Mouse (Mus musculus) gastrocnemius, adult 8-10 months (tissue): ENCODE measurements at regions not wholly inside any gene's neighbourhood (a gene's known extent, or its start where the extent isn't known, plus 50 kb on each side); places are given as distances from the start of the nearest gene placed in this dataset.
"Not testable (repeated sequence)": the region's sequence is repeated elsewhere in the genome, so short reads cannot be mapped to it uniquely, and the experiment has no call there.

Experiments used
- DNase-seq, 2 experiments: peaks; one replicate each; pipeline ENCODE4 v3.0.0; 2022; ENCODE audit warnings: low spot score in 2 of 2

GRCm38 (mm10) chr2:39420696-39421095, 194.4 kb upstream of the Ppp6c start:
- DNase-seq: no peak

GRCm38 (mm10) chr2:39400336-39400735, 174.1 kb upstream of the Ppp6c start:
- no peak for DNase-seq

- no peak for DNase-seq
Observed at GRCm38 (mm10) chr2:39399523-39399922, 173.3 kb upstream of the Ppp6c start.

GRCm38 (mm10) chr2:39394643-39395042, 168.4 kb upstream of the Ppp6c start:
- DNase-seq: no peak

- no peak for DNase-seq
Observed at GRCm38 (mm10) chr2:39377264-39377663, 151.0 kb upstream of the Ppp6c start.

GRCm38 (mm10) chr2:39373068-39373779, 147.0 kb upstream of the Ppp6c start:
- peak; percentile 85 for DNase-seq

GRCm38 (mm10) chr2:39344207-39344606, 118.0 kb upstream of the Ppp6c start:
- DNase-seq: no peak

GRCm38 (mm10) chr2:39340406-39340805, 114.2 kb upstream of the Ppp6c start:
- DNase-seq: no peak

- DNase-seq: no peak
Observed at GRCm38 (mm10) chr2:39338832-39339649, 112.8 kb upstream of the Ppp6c start.

- DNase-seq: no peak
Observed at GRCm38 (mm10) chr2:39337524-39337923, 111.3 kb upstream of the Ppp6c start.

- no peak for DNase-seq
Observed at GRCm38 (mm10) chr2:39325715-39326493, 99.7 kb upstream of the Ppp6c start.

GRCm38 (mm10) chr2:39325122-39325521, 98.9 kb upstream of the Ppp6c start:
- DNase-seq: not testable (repeated sequence)

- no peak for DNase-seq
Observed at GRCm38 (mm10) chr2:39299798-39300382, 73.6 kb upstream of the Ppp6c start.

- no peak for DNase-seq
Observed at GRCm38 (mm10) chr2:39299290-39299689, 73.0 kb upstream of the Ppp6c start.

- DNase-seq: no peak
Observed at GRCm38 (mm10) chr2:39295435-39295834, 69.2 kb upstream of the Ppp6c start.

GRCm38 (mm10) chr2:39278218-39278617, 52.0 kb upstream of the Ppp6c start:
- no peak for DNase-seq
